Comparison of ENCODE assay signal across 26 mouse cellular contexts in genomic region chr2:59656680-59657079, GRCm38 (mm10). TPM values are rescaled to one million over a fixed set of nuclear protein-coding genes. Genes with fewer than 3 reads are reported as not detected.
DNase-seq lines count a peak whose midpoint lies in the region; ATAC-seq and TF ChIP-seq lines count a peak whose summit lies in the region.
"Had no signal": no experiment of that assay in that cellular context is flagged by ENCODE, and none has a peak within 500 bp of the region (broad histone marks: within the 10 kb centered on the region; RNA-seq: fewer than 3 reads in every experiment).

No protein-coding gene starts in this region.

- H3K4me3 ChIP-seq in heart, embryonic 15.5 days: no peak overlapping the region
- H3K4me3 ChIP-seq in kidney, postnatal 0 days (replicated peaks; ENCODE audit: low read depth, low read length): no peak overlapping the region
- no peak overlapping the region for H3K4me3 ChIP-seq in embryonic facial prominence, embryonic 12.5 days
- no peak overlapping the region for H3K4me3 ChIP-seq in forebrain, embryonic 15.5 days
- H3K4me3 ChIP-seq: erythroblast, embryonic 14.5 days; forebrain, embryonic 12.5 days; hindbrain, embryonic 12.5 days; liver, embryonic 13.5 days; lung, embryonic 15.5 days had no signal

- H3K9me3 ChIP-seq in heart, embryonic 15.5 days (replicated peaks): no peaks in the 10 kb centered on the region
- H3K9me3 ChIP-seq in kidney, postnatal 0 days (replicated peaks; ENCODE audit: low read length): no peaks in the 10 kb centered on the region
- H3K9me3 ChIP-seq in embryonic facial prominence, embryonic 12.5 days: no peaks in the 10 kb centered on the region
- H3K9me3 ChIP-seq in forebrain, embryonic 15.5 days: no peaks in the 10 kb centered on the region
- H3K9me3 ChIP-seq: forebrain, embryonic 12.5 days; G1E; hindbrain, embryonic 12.5 days; liver, embryonic 13.5 days; lung, embryonic 15.5 days had no signal

- no peak for DNase-seq in heart, adult 11 months
- no peak for DNase-seq in kidney, postnatal 0 days (ENCODE audit: low spot score)
- no peak for DNase-seq in kidney, postnatal 10 days
- DNase-seq in MN1 (ENCODE audit: low spot score): peak; percentile 71
- DNase-seq in cerebellum, postnatal 25 days: no peak
- DNase-seq: adrenal gland, postnatal 10 days; B cell, adult 2 months; cerebellum, adult 2 months; cerebellum, postnatal 36 days; kidney, adult 11 months; kidney, postnatal 36 days; liver, embryonic 13.5 days; right cerebral cortex, postnatal 14 days; spleen, adult 18-20 months; thymus, postnatal 14 days had no signal

- 49% methylated on average over 5 of the region's 5 CpGs for WGBS in heart, embryonic 15.5 days
- 32% methylated on average over 5 of the region's 5 CpGs for WGBS in kidney, postnatal 0 days
- WGBS in embryonic facial prominence, embryonic 12.5 days: 22% methylated on average over 5 of the region's 5 CpGs
- WGBS in forebrain, embryonic 15.5 days: 51% methylated on average over 5 of the region's 5 CpGs

- H3K9ac ChIP-seq in heart, embryonic 15.5 days: no peak overlapping the region
- H3K9ac ChIP-seq in kidney, postnatal 0 days (ENCODE audit: low read depth, low read length): no peak overlapping the region
- H3K9ac ChIP-seq in embryonic facial prominence, embryonic 12.5 days: no peak overlapping the region
- no peak overlapping the region for H3K9ac ChIP-seq in forebrain, embryonic 15.5 days (replicated peaks)
- H3K9ac ChIP-seq: forebrain, embryonic 12.5 days; hindbrain, embryonic 12.5 days; liver, embryonic 13.5 days; lung, embryonic 15.5 days had no signal

- H3K4me1 ChIP-seq in heart, embryonic 15.5 days (replicated peaks): peaks cover 57% of the 10 kb centered on the region
- peaks cover 21% of the 10 kb centered on the region for H3K4me1 ChIP-seq in kidney, postnatal 0 days (replicated peaks; ENCODE audit: insufficient read depth, low read length)
- H3K4me1 ChIP-seq in embryonic facial prominence, embryonic 12.5 days: peaks cover 48% of the 10 kb centered on the region
- peaks cover 32% of the 10 kb centered on the region for H3K4me1 ChIP-seq in forebrain, embryonic 15.5 days

- TF ChIP-seq CTCF in kidney, postnatal 0 days (IDR thresholded peaks at IDR 0.05; ENCODE audit: low read depth): no peak

- no peaks in the 10 kb centered on the region for H3K27me3 ChIP-seq in heart, embryonic 15.5 days
- no peaks in the 10 kb centered on the region for H3K27me3 ChIP-seq in kidney, postnatal 0 days (ENCODE audit: insufficient read depth, low read length)
- no peaks in the 10 kb centered on the region for H3K27me3 ChIP-seq in embryonic facial prominence, embryonic 12.5 days
- no peaks in the 10 kb centered on the region for H3K27me3 ChIP-seq in forebrain, embryonic 15.5 days
- H3K27me3 ChIP-seq: CH12.LX; forebrain, embryonic 12.5 days; hindbrain, embryonic 12.5 days; liver, embryonic 13.5 days; lung, embryonic 15.5 days had no signal

- ATAC-seq in heart, embryonic 15.5 days (replicated peaks; ENCODE audit: insufficient number of reproducible peaks, insufficient read depth, low FRiP score, low read depth): no peak
- no peak for ATAC-seq in kidney, postnatal 0 days (replicated peaks; ENCODE audit: low FRiP score, low read depth)
- ATAC-seq in embryonic facial prominence, embryonic 12.5 days (ENCODE audit: insufficient number of reproducible peaks, insufficient read depth, low FRiP score, low TSS enrichment): no peak
- no peak for ATAC-seq in forebrain, embryonic 15.5 days (replicated peaks)
- ATAC-seq: activated CD4-positive, CD25-positive, alpha-beta regulatory T cell, adult 4 months had no signal

- H3K4me2 ChIP-seq in heart, embryonic 15.5 days: no peak overlapping the region
- no peak overlapping the region for H3K4me2 ChIP-seq in kidney, postnatal 0 days (ENCODE audit: low read length)
- H3K4me2 ChIP-seq in embryonic facial prominence, embryonic 12.5 days (replicated peaks): no peak overlapping the region
- no peak overlapping the region for H3K4me2 ChIP-seq in forebrain, embryonic 15.5 days (replicated peaks)
- H3K4me2 ChIP-seq: forebrain, embryonic 12.5 days; hindbrain, embryonic 12.5 days; liver, embryonic 13.5 days; lung, embryonic 15.5 days; midbrain, embryonic 11.5 days had no signal

- peak overlapping the region; percentile 52; the same call in 1 of the 2 replicates for H3K27ac ChIP-seq in heart, embryonic 15.5 days
- H3K27ac ChIP-seq in kidney, postnatal 0 days: 0 out of 2 replicates have a peak overlapping the region, but pooled peaks have one; percentile 22
- H3K27ac ChIP-seq in embryonic facial prominence, embryonic 12.5 days: 0 out of 2 replicates have a peak overlapping the region, but pooled peaks have one; percentile 17
- H3K27ac ChIP-seq in forebrain, embryonic 15.5 days (replicated peaks): no peak overlapping the region
- H3K27ac ChIP-seq: forebrain, embryonic 12.5 days; hindbrain, embryonic 12.5 days; liver, embryonic 13.5 days; lung, embryonic 15.5 days had no signal

- no peaks in the 10 kb centered on the region for H3K36me3 ChIP-seq in heart, embryonic 15.5 days
- 0 out of 2 replicates have a peak, but pooled peaks cover 6% of the 10 kb centered on the region for H3K36me3 ChIP-seq in kidney, postnatal 0 days (ENCODE audit: insufficient read depth, low read length)
- no peaks in the 10 kb centered on the region for H3K36me3 ChIP-seq in embryonic facial prominence, embryonic 12.5 days
- no peaks in the 10 kb centered on the region for H3K36me3 ChIP-seq in forebrain, embryonic 15.5 days
- H3K36me3 ChIP-seq: forebrain, embryonic 12.5 days; G1E; hindbrain, embryonic 12.5 days; liver, embryonic 13.5 days; lung, embryonic 15.5 days had no signal

RNA-seq across cellular contexts. Expression of gene Tanc1, which starts 44.8 kb away (rescaled TPM):
- 22.9 and 27.9 TPM in 2 replicates for polyA plus RNA-seq in heart, embryonic 15.5 days (2015; fragmentation: Nextera tagmentation; extraction: Ambion mirVana)
- 29.8 and 34.5 TPM in 2 replicates for polyA plus RNA-seq in kidney, postnatal 0 days (2015; fragmentation: Nextera tagmentation; extraction: Ambion mirVana)
- polyA plus RNA-seq in embryonic facial prominence, embryonic 12.5 days (2016; fragmentation: Nextera tagmentation; extraction: Ambion mirVana): 36.5 and 37.5 TPM in 2 replicates
- 9.1 and 10.7 TPM in 2 replicates for polyA plus RNA-seq in forebrain, embryonic 15.5 days (2015; fragmentation: Nextera tagmentation; extraction: Ambion mirVana)
